ENCODE assay signal across 8 mouse cellular contexts in the genomic region with DNA sequence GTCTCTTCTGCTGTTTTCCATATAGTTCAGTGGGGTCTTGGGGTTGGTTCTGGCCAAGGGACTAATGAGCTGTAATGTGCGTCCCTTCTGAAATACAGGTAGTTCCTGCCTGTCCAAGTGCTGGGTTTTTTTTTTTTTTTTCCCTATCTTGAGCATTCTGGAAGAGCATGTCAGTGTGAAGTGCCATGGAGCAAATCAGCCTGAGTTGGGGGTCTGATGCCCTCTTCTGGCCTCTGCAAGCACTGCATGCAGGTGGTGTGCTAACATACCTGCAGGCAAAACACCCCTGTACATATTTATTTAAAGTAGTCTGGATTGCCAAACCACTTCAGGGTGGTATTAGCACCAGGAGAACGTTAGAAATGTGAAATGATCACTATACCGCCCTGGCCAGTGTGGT. TPM values are rescaled to one million over a fixed set of nuclear protein-coding genes. Genes with fewer than 3 reads are reported as not detected.
DNase-seq lines count a peak whose midpoint lies in the region; ATAC-seq and TF ChIP-seq lines count a peak whose summit lies in the region.

No protein-coding gene starts in this region.

- peak; percentile 32; the same call in 1 of the 2 replicates for ATAC-seq in megakaryocyte progenitor cell, adult 5-6 weeks (replicated peaks; ENCODE audit: poor library complexity)

- peak overlapping the region; percentile 88 for H3K27ac ChIP-seq in gastrocnemius, adult 2 months

- peak; percentile 76 for DNase-seq in gastrocnemius, adult 2 months
- no peak for DNase-seq in gastrocnemius, postnatal 25 days
- DNase-seq in right cerebral cortex, postnatal 14 days, result peak; percentile 55
- DNase-seq in right cerebral cortex, postnatal 25 days, result no peak
- peak; percentile 86 for DNase-seq in cerebellum, adult 9-10 months
- peak; percentile 78 for DNase-seq in heart, postnatal 4 days
- DNase-seq in frontal cortex, postnatal 10 days (ENCODE audit: low spot score in 2 of 2), result no peak

- intact Hi-C loops in gastrocnemius, adult 2 months (cut with DNase I), result loop anchor here (2.0 kb wide), 1 partner anchor 29 kb away; no protein-coding TSS in a partner anchor

- no peak overlapping the region for H3K4me3 ChIP-seq in gastrocnemius, adult 2 months

- TF ChIP-seq CTCF in gastrocnemius, adult 2 months (IDR thresholded peaks at IDR 0.05), result peak; percentile 86

RNA-seq across cellular contexts. Expression of gene Mef2d, which starts 31.2 kb away (rescaled TPM):
- 100 to 1,000 TPM; 173 to 184 TPM for total RNA-seq in gastrocnemius, adult 2 months (2021)
- 100 to 1,000 TPM; 156 to 164 TPM for total RNA-seq in gastrocnemius, postnatal 25 days (2021)
- 100 to 1,000 TPM; 115 to 120 TPM for total RNA-seq in heart, postnatal 4 days (2021)
- total RNA-seq in megakaryocyte progenitor cell, adult 5-6 weeks (2015), result 82.5 and 95.7 TPM in 2 replicates
- total RNA-seq in megakaryocyte progenitor cell, adult 5-6 weeks (2017), result 49.6 and 52.8 TPM in 2 replicates

Comparison
In these comparisons a context has a peak if more than half of its experiments do, and no peak if none do; other contexts are left out.
1. DNase-seq: peak in gastrocnemius, adult 2 months (single experiment), right cerebral cortex, postnatal 14 days (single experiment), cerebellum, adult 9-10 months (single experiment) and heart, postnatal 4 days (single experiment); none in gastrocnemius, postnatal 25 days (single experiment), right cerebral cortex, postnatal 25 days (single experiment) and frontal cortex, postnatal 10 days (0 of 2).